Mouse (Mus musculus): ENCODE measurements around the gene Rnase12. TPM values are rescaled to one million over a fixed set of nuclear protein-coding genes. Genes with fewer than 3 reads are reported as not detected.

Rnase12 gene
- polyA plus RNA-seq (2015; fragmentation: Nextera tagmentation; extraction: Ambion mirVana), result 0.31 TPM in 1 of 2 replicates, not detected in the other

GRCm38 (mm10) chr14:51057401-51057831, at the start of gene Rnase12:
Gene Rnase12, minus strand, starts transcription at chr14:51057661.

GRCm38 (mm10) chr14:51090921-51091900, 33.8 kb upstream of the Rnase12 start, which contains the start of the genes Rnase4 and Ang:
Gene Rnase4, plus strand, starts transcription at chr14:51091077.
Gene Ang, plus strand, starts transcription at chr14:51091150.

GRCm38 (mm10) chr14:51074335-51074734, 16.9 kb upstream of the Rnase12 start, which contains the start of gene Olfr750:
Gene Olfr750, minus strand, starts transcription at chr14:51074435.

GRCm38 (mm10) chr14:51050063-51050462, 7.4 kb downstream of the Rnase12 start, which contains the start of gene Rnase11:
Gene Rnase11, minus strand, starts transcription at chr14:51050163.

DNA sequence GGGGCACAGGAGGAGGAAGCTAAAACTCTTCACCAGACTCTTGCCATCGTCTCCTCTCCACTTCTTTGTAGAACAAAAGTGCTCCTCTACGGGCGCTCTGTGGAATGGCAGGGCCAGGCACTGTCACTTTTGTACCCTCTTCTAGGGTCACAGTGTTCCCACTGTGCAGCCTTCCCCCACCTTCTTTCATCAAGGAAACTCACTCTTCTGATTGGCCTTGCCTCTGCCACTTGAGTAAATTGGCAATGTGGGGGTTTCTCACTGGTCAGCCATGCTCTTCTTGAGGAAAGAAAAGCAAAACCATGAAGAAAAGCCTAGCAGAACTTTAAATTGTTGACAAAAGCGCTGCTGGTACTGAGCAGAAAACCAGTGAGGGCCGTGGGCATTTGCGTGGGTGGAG, 15.7 kb downstream of the Rnase12 start, which contains the start of gene Rnase9:
Gene Rnase9, minus strand, starts transcription at position 101 of the 400 bp plus-strand sequence.

GRCm38 (mm10) chr14:51007152-51007801, 50.2 kb downstream of the Rnase12 start, which contains the start of gene Rnase10:
Gene Rnase10, plus strand, starts transcription at chr14:51007751.

Other genes with a start within 250 kb of the Rnase12 start
- gene Ccnb1ip1, start 249.9 kb downstream of the Rnase12 start, polyA plus RNA-seq (2015; fragmentation: Nextera tagmentation; extraction: Ambion mirVana), result not detected in 2 replicates
- gene Parp2, start 249.8 kb downstream of the Rnase12 start, polyA plus RNA-seq (2015; fragmentation: Nextera tagmentation; extraction: Ambion mirVana), result 20.6 and 21.6 TPM in 2 replicates
- gene Tep1, start 187.1 kb downstream of the Rnase12 start, polyA plus RNA-seq (2015; fragmentation: Nextera tagmentation; extraction: Ambion mirVana), result 5.2 and 5.4 TPM in 2 replicates
- 1.6 TPM in 2 replicates for gene Klhl33, start 160.2 kb downstream of the Rnase12 start, polyA plus RNA-seq (2015; fragmentation: Nextera tagmentation; extraction: Ambion mirVana)
- 81.2 and 83.7 TPM in 2 replicates for gene Osgep, start 132.8 kb downstream of the Rnase12 start, polyA plus RNA-seq (2015; fragmentation: Nextera tagmentation; extraction: Ambion mirVana)
- gene Apex1, start 132.7 kb downstream of the Rnase12 start, polyA plus RNA-seq (2015; fragmentation: Nextera tagmentation; extraction: Ambion mirVana), result 79.6 and 92.0 TPM in 2 replicates
- gene Pip4p1, start 126.8 kb downstream of the Rnase12 start, polyA plus RNA-seq (2015; fragmentation: Nextera tagmentation; extraction: Ambion mirVana), result 21.5 and 25.8 TPM in 2 replicates
- 16.5 and 29.1 TPM in 2 replicates for gene Pnp, start 126.6 kb downstream of the Rnase12 start, polyA plus RNA-seq (2015; fragmentation: Nextera tagmentation; extraction: Ambion mirVana)
- gene Gm49342, start 113.1 kb downstream of the Rnase12 start, polyA plus RNA-seq (2015; fragmentation: Nextera tagmentation; extraction: Ambion mirVana), result not detected in 2 replicates
- gene Pnp2, start 101.7 kb downstream of the Rnase12 start, polyA plus RNA-seq (2015; fragmentation: Nextera tagmentation; extraction: Ambion mirVana), result 0.85 TPM in 1 of 2 replicates, not detected in the other
- gene Rnase10, start 49.9 kb downstream of the Rnase12 start, polyA plus RNA-seq (2015; fragmentation: Nextera tagmentation; extraction: Ambion mirVana), result 0.37 and 0.39 TPM in 2 replicates
- not detected in 2 replicates for gene Rnase9, start 15.8 kb downstream of the Rnase12 start, polyA plus RNA-seq (2015; fragmentation: Nextera tagmentation; extraction: Ambion mirVana)
- not detected in 2 replicates for gene Rnase11, start 7.5 kb downstream of the Rnase12 start, polyA plus RNA-seq (2015; fragmentation: Nextera tagmentation; extraction: Ambion mirVana)
- gene Olfr750, start 16.8 kb upstream of the Rnase12 start, polyA plus RNA-seq (2015; fragmentation: Nextera tagmentation; extraction: Ambion mirVana), result not detected in 2 replicates
- gene Rnase4, start 33.4 kb upstream of the Rnase12 start, polyA plus RNA-seq (2015; fragmentation: Nextera tagmentation; extraction: Ambion mirVana), result 57.8 and 74.4 TPM in 2 replicates
- 8.0 and 8.7 TPM in 2 replicates for gene Ang, start 33.5 kb upstream of the Rnase12 start, polyA plus RNA-seq (2015; fragmentation: Nextera tagmentation; extraction: Ambion mirVana)
- not detected in 2 replicates for gene Eddm3b, start 56.8 kb upstream of the Rnase12 start, polyA plus RNA-seq (2015; fragmentation: Nextera tagmentation; extraction: Ambion mirVana)
- 0.44 and 0.60 TPM in 2 replicates for gene Rnase6, start 66.2 kb upstream of the Rnase12 start, polyA plus RNA-seq (2015; fragmentation: Nextera tagmentation; extraction: Ambion mirVana)
- 2.5 TPM in 1 of 2 replicates, not detected in the other for gene Rnase1, start 89.1 kb upstream of the Rnase12 start, polyA plus RNA-seq (2015; fragmentation: Nextera tagmentation; extraction: Ambion mirVana)
- gene Rnase2b, start 104.6 kb upstream of the Rnase12 start, polyA plus RNA-seq (2015; fragmentation: Nextera tagmentation; extraction: Ambion mirVana), result not detected in 2 replicates
- gene Ang2, start 141.5 kb upstream of the Rnase12 start, polyA plus RNA-seq (2015; fragmentation: Nextera tagmentation; extraction: Ambion mirVana), result not detected in 2 replicates
- gene Ear14, start 145.7 kb upstream of the Rnase12 start, polyA plus RNA-seq (2015; fragmentation: Nextera tagmentation; extraction: Ambion mirVana), result not detected in 2 replicates
- not detected in 2 replicates for gene Rnase2a, start 198.5 kb upstream of the Rnase12 start, polyA plus RNA-seq (2015; fragmentation: Nextera tagmentation; extraction: Ambion mirVana)

All from skeletal muscle tissue, postnatal 0 days (tissue).